Mouse (Mus musculus): ENCODE measurements around the gene Cpne4. TPM values are rescaled to one million over a fixed set of nuclear protein-coding genes. Genes with fewer than 3 reads are reported as not detected.

Cpne4 gene
- polyA plus RNA-seq, 1 experiment from 2014 or later: 0.43 TPM

GRCm38 (mm10) chr9:104742661-104743380 lies 195.7 kb downstream of the Cpne4 start:
- Histone ChIP-seq H3K4me2 (replicated peaks; ENCODE audit: low read depth, low read length) (no peak overlapping the region), H3K27ac (ENCODE audit: low read depth, low read length) (no peak overlapping the region), H3K27me3 (ENCODE audit: control insufficient read depth, insufficient read depth, low read length) (no peaks in the 10 kb centered on the region), H3K4me1 (replicated peaks; ENCODE audit: control insufficient read depth, insufficient read depth, low read length) (no peaks in the 10 kb centered on the region), H3K9me3 (ENCODE audit: control insufficient read depth, low read length) (no peaks in the 10 kb centered on the region), H3K4me3 (ENCODE audit: low read depth, low read length) (no peak overlapping the region), H3K9ac (ENCODE audit: low read depth, low read length) (no peak overlapping the region), H3K36me3 (ENCODE audit: control insufficient read depth, insufficient read depth, low read length) (no peaks in the 10 kb centered on the region)
- DNase-seq (ENCODE audit: low spot score): no peak
- WGBS: 86% methylated on average over 14 of the region's 14 CpGs
- ATAC-seq (ENCODE audit: low FRiP score): no peak

- H3K4me3 ChIP-seq (ENCODE audit: low read depth, low read length): no peak overlapping the region
- 91% methylated on average over 14 of the region's 14 CpGs for WGBS
- H3K9me3 ChIP-seq (ENCODE audit: control insufficient read depth, low read length): no peaks in the 10 kb centered on the region
- no peaks in the 10 kb centered on the region for H3K36me3 ChIP-seq (ENCODE audit: control insufficient read depth, insufficient read depth, low read length)
- ATAC-seq (ENCODE audit: low FRiP score): no peak
- H3K27me3 ChIP-seq (ENCODE audit: control insufficient read depth, insufficient read depth, low read length): no peaks in the 10 kb centered on the region
- no peak overlapping the region for H3K4me2 ChIP-seq (replicated peaks; ENCODE audit: low read depth, low read length)
- no peaks in the 10 kb centered on the region for H3K4me1 ChIP-seq (replicated peaks; ENCODE audit: control insufficient read depth, insufficient read depth, low read length)
- H3K27ac ChIP-seq (ENCODE audit: low read depth, low read length): no peak overlapping the region
- H3K9ac ChIP-seq (ENCODE audit: low read depth, low read length): no peak overlapping the region
- no peak for DNase-seq (ENCODE audit: low spot score)
Measured at GRCm38 (mm10) chr9:104755519-104755918, 208.4 kb downstream of the Cpne4 start.

DNA sequence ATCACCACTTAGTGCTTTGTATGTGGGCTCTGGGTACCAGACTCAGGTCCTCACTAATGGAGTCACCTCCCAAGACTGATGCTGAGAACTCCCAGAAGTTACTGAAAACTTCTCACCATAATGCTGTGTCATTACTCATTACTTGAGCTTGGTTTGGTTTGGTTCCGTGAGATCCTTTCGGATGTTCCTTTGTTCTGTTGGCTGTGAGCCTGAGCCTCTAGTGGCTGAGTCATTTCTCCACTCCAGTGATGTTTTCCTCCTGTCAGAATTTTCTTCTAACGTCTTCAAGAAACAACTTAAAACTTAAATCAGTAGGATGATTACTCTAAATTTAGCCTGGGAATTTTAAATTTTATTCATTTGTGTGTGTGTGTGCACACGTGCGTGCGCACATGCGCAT lies 212.9 kb downstream of the Cpne4 start:
- Histone ChIP-seq H3K27ac (ENCODE audit: low read depth, low read length) (no peak overlapping the region), H3K4me2 (replicated peaks; ENCODE audit: low read depth, low read length) (no peak overlapping the region), H3K36me3 (ENCODE audit: control insufficient read depth, insufficient read depth, low read length) (no peaks in the 10 kb centered on the region), H3K27me3 (ENCODE audit: control insufficient read depth, insufficient read depth, low read length) (no peaks in the 10 kb centered on the region), H3K9ac (ENCODE audit: low read depth, low read length) (no peak overlapping the region), H3K4me1 (replicated peaks; ENCODE audit: control insufficient read depth, insufficient read depth, low read length) (no peaks in the 10 kb centered on the region), H3K4me3 (ENCODE audit: low read depth, low read length) (no peak overlapping the region), H3K9me3 (ENCODE audit: control insufficient read depth, low read length) (no peaks in the 10 kb centered on the region)
- 89% methylated on average over 7 of the region's 7 CpGs for WGBS
- ATAC-seq (ENCODE audit: low FRiP score) (no peak), DNase-seq (ENCODE audit: low spot score) (no peak)

DNA sequence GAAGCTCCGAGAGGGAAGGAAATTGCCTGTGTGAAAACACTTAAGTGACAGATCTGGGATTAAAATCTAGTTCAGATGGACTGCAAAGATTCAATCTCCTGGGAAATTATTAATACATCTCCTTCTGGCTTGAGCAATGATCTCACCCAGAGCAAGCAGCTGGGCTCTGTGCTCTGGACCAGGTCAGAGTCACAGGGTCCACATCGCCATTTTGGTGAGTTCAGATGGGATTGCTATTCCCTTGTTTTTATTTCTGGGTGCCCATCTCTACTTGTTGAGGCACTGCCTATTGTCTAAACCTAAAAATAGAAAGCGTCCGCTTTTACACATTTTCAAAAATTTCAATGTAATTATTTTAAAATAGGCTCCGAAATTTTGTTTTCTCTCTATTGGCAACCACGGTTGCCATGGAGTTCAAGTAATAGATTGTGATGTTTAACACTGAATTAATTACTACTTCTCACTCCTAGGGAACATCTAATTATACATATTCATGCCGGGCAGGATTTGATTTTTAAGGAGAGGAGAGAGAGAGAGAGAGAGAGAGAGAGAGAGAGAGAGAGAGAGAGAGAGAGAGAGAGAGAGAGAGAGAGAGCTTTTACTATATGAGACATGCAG lies 229.2 kb downstream of the Cpne4 start:
- Histone ChIP-seq H3K36me3 (ENCODE audit: control insufficient read depth, insufficient read depth, low read length) (no peaks in the 10 kb centered on the region), H3K4me3 (ENCODE audit: low read depth, low read length) (no peak overlapping the region), H3K9ac (ENCODE audit: low read depth, low read length) (no peak overlapping the region), H3K9me3 (ENCODE audit: control insufficient read depth, low read length) (no peaks in the 10 kb centered on the region), H3K27me3 (ENCODE audit: control insufficient read depth, insufficient read depth, low read length) (no peaks in the 10 kb centered on the region), H3K4me2 (replicated peaks; ENCODE audit: low read depth, low read length) (no peak overlapping the region), H3K27ac (ENCODE audit: low read depth, low read length) (no peak overlapping the region), H3K4me1 (replicated peaks; ENCODE audit: control insufficient read depth, insufficient read depth, low read length) (no peaks in the 10 kb centered on the region)
- ATAC-seq (ENCODE audit: low FRiP score) (no peak), DNase-seq (ENCODE audit: low spot score) (no peak)
- 85% methylated on average over 7 of the region's 7 CpGs for WGBS

GRCm38 (mm10) chr9:104777135-104777534 lies 230.0 kb downstream of the Cpne4 start:
- no peak for DNase-seq (ENCODE audit: low spot score)
- ATAC-seq (ENCODE audit: low FRiP score): no peak
- Histone ChIP-seq H3K4me3 (ENCODE audit: low read depth, low read length) (no peak overlapping the region), H3K9me3 (ENCODE audit: control insufficient read depth, low read length) (no peaks in the 10 kb centered on the region), H3K9ac (ENCODE audit: low read depth, low read length) (no peak overlapping the region), H3K4me1 (replicated peaks; ENCODE audit: control insufficient read depth, insufficient read depth, low read length) (no peaks in the 10 kb centered on the region), H3K27me3 (ENCODE audit: control insufficient read depth, insufficient read depth, low read length) (no peaks in the 10 kb centered on the region), H3K27ac (ENCODE audit: low read depth, low read length) (no peak overlapping the region), H3K4me2 (replicated peaks; ENCODE audit: low read depth, low read length) (no peak overlapping the region), H3K36me3 (ENCODE audit: control insufficient read depth, insufficient read depth, low read length) (no peaks in the 10 kb centered on the region)
- 78% methylated on average over 3 of the region's 3 CpGs for WGBS

DNA sequence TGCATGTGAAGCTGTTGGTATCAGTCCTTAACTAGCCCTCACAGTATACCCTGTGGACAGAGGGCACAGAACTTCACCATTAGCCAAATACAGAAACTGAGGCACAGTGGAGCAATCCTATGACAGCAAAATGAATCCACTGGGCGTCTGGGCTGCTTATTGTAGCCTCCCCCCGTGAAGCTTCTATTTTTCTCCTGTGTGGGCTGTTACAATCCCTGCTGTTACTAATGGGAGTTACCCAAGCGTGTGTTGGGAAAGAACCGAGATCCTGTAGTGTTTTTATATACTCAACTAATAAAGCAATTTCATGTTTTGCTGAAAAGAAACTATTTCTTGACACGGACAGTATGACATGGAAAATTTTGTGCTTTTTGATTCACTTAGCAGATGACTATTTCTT lies 230.7 kb downstream of the Cpne4 start:
- WGBS: 69% methylated on average over 5 of the region's 5 CpGs
- Histone ChIP-seq H3K4me3 (ENCODE audit: low read depth, low read length) (no peak overlapping the region), H3K9ac (ENCODE audit: low read depth, low read length) (no peak overlapping the region)

DNA sequence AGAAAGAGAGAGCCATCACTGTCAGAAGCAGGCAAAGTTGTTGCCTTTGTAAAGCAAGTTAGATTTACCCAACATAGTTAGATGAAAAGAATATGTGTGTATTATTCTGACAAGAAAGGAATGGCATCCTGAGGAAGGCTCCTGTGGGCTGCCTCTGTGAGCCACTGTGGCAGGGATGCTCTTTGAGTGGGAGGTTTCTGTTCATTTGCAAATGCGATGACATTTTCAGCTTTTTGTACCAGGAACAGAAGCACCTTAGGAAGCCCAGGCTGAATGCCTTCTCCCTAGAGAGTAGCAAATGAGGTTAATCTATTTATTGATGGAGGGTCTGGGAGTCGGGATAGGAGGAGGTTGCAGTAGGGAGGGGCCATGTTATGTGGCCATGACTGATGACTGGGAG lies 249.5 kb downstream of the Cpne4 start:
- no peak for ATAC-seq (ENCODE audit: low FRiP score)
- peak; percentile 2 for DNase-seq (ENCODE audit: low spot score)
- no peaks in the 10 kb centered on the region for H3K4me1 ChIP-seq (replicated peaks; ENCODE audit: control insufficient read depth, insufficient read depth, low read length)
- no peaks in the 10 kb centered on the region for H3K27me3 ChIP-seq (ENCODE audit: control insufficient read depth, insufficient read depth, low read length)
- H3K4me2 ChIP-seq (replicated peaks; ENCODE audit: low read depth, low read length): no peak overlapping the region
- no peak overlapping the region for H3K9ac ChIP-seq (ENCODE audit: low read depth, low read length)
- H3K36me3 ChIP-seq (ENCODE audit: control insufficient read depth, insufficient read depth, low read length): no peaks in the 10 kb centered on the region
- 15% methylated on average over 2 of the region's 2 CpGs for WGBS
- H3K27ac ChIP-seq (ENCODE audit: low read depth, low read length): no peak overlapping the region
- H3K4me3 ChIP-seq (ENCODE audit: low read depth, low read length): no peak overlapping the region
- no peaks in the 10 kb centered on the region for H3K9me3 ChIP-seq (ENCODE audit: control insufficient read depth, low read length)

More for the DNA sequence above, 230.7 kb downstream of the Cpne4 start:
- ATAC-seq (ENCODE audit: low FRiP score) (no peak), DNase-seq (ENCODE audit: low spot score) (no peak)
- Histone ChIP-seq H3K4me2 (replicated peaks; ENCODE audit: low read depth, low read length) (no peak overlapping the region), H3K36me3 (ENCODE audit: control insufficient read depth, insufficient read depth, low read length) (no peaks in the 10 kb centered on the region), H3K27ac (ENCODE audit: low read depth, low read length) (no peak overlapping the region), H3K9me3 (ENCODE audit: control insufficient read depth, low read length) (no peaks in the 10 kb centered on the region), H3K27me3 (ENCODE audit: control insufficient read depth, insufficient read depth, low read length) (no peaks in the 10 kb centered on the region), H3K4me1 (replicated peaks; ENCODE audit: control insufficient read depth, insufficient read depth, low read length) (no peaks in the 10 kb centered on the region)

GRCm38 (mm10) chr9:104804776-104805175 lies 257.7 kb downstream of the Cpne4 start:
- Histone ChIP-seq H3K4me3 (ENCODE audit: low read depth, low read length) (no peak overlapping the region), H3K27ac (ENCODE audit: low read depth, low read length) (no peak overlapping the region), H3K9ac (ENCODE audit: low read depth, low read length) (no peak overlapping the region), H3K4me2 (replicated peaks; ENCODE audit: low read depth, low read length) (no peak overlapping the region), H3K36me3 (ENCODE audit: control insufficient read depth, insufficient read depth, low read length) (no peaks in the 10 kb centered on the region), H3K27me3 (ENCODE audit: control insufficient read depth, insufficient read depth, low read length) (no peaks in the 10 kb centered on the region), H3K4me1 (replicated peaks; ENCODE audit: control insufficient read depth, insufficient read depth, low read length) (no peaks in the 10 kb centered on the region), H3K9me3 (ENCODE audit: control insufficient read depth, low read length) (no peaks in the 10 kb centered on the region)
- DNase-seq (ENCODE audit: low spot score): no peak
- WGBS: 73% methylated on average over 4 of the region's 4 CpGs
- ATAC-seq (ENCODE audit: low FRiP score): no peak

GRCm38 (mm10) chr9:104814681-104815080 lies 267.6 kb downstream of the Cpne4 start:
- Histone ChIP-seq H3K4me3 (ENCODE audit: low read depth, low read length) (no peak overlapping the region), H3K27ac (ENCODE audit: low read depth, low read length) (no peak overlapping the region), H3K4me2 (replicated peaks; ENCODE audit: low read depth, low read length) (no peak overlapping the region), H3K9ac (ENCODE audit: low read depth, low read length) (no peak overlapping the region), H3K27me3 (ENCODE audit: control insufficient read depth, insufficient read depth, low read length) (no peaks in the 10 kb centered on the region), H3K9me3 (ENCODE audit: control insufficient read depth, low read length) (no peaks in the 10 kb centered on the region), H3K4me1 (replicated peaks; ENCODE audit: control insufficient read depth, insufficient read depth, low read length) (no peaks in the 10 kb centered on the region), H3K36me3 (ENCODE audit: control insufficient read depth, insufficient read depth, low read length) (no peaks in the 10 kb centered on the region)
- no peak for ATAC-seq (ENCODE audit: low FRiP score)
- no peak for DNase-seq (ENCODE audit: low spot score)
- WGBS: 95% methylated on average over 2 of the region's 2 CpGs
